Mouse (Mus musculus) kidney, postnatal 25 days (tissue): ENCODE data around the gene Pakap.
A peak's percentile ranks its signal among the peaks of the same experiment; 100 is the strongest.

Experiments
- DNase-seq, 2 experiments: peaks; one replicate each; pipeline ENCODE4 v3.0.0; 2021; ENCODE audit warnings: mixed read lengths in 2 of 2

Pakap gene

DNA sequence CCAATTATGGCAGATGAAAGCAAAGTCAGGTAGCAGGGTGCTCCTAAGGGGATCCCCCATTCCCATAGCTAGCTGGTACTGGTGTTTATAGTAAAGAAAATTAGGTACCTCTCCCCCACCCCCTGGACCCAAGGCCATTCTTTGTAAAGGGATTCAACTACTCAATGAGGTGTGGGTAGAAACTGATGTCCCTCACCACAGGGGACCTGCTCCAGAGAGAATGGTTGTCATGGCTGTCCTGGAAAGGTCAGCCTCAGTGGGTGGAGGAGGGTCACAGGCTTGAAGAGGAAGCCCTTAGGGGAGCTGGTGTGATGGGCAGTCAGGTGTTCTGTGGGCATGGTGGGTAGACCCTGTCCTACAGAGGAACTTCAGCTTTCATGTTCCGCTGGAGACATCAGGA, 352.5 kb downstream of the Pakap start:
- no peak for DNase-seq

DNA sequence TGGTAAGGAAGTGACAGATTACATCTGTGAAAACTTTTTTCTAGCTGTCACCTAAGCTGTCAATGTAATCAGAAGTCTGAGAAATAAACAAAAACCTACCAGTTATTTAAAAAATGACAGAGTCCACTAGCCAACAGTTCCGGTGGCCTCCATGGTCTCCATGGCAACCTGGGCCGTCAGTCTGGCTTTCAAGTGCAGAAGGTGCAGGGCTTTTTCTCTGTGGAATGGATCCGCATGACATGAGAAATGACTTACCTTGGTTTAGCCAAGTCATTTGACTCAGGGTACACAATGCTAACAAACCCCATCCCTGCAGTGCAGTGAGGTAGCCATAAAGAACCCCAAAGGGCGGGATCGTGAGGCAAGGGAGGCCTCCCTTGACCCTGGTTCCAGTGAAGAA, 354.2 kb downstream of the Pakap start:
- DNase-seq = no peak

DNA sequence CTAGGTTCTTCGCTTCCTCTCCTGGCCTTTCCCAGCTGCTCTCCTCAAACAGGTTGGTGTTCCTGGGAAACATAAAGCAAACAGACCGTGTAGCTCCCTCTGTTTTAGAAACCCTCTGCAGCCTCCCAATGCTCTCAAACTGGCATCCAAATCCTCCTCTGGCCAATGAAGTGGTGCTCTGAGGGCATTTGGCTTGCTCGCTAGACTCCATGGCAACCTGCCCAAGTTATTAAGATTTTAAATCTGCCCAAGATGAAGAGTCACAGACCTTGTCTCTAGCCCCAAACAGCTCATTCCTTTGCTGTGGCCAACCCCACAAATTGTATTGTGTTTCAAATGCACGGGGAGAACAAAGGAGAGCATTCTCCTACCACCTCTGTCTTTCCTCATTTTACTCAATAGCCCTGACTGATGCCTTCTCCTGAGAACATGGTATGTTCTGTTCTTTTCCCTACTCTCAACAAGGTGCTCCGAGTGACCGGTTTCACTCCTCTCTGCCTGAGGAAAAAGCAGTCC, 356.6 kb downstream of the Pakap start:
- DNase-seq = no peak

DNA sequence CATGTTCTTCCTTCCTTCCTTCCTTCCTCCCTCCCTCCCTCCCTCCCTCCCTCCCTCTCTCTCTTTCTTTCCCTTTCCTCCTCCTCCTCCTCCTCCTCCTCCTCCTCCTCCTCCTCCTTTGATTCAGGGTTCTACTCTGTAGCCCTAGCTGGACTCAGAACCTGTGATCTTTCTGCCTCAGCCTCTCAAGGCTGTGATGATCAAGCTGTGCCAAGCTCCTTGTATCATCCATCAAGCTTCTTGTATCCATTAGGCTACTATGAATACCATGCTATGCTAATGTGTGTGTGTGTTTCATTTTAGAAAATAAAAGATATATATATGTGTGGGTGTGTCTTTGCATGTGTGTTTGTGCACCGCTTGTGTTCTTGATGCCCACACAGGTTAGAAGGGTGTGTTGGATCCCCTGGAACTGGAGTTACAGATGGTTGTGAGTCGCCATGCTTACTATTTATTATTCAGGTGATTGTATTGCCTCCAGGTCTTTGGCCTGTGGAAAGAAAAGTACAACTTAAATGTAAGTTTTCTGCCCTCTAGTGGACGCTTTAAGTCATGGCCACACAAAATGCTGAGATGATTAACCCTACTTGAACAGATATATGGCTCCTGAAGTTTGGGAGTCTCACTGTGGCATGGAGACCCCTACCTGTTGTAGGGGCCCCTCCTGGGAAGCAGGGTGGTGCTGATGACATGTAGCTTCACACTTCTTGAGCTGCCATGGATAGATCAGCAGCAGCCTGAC, 359.7 kb downstream of the Pakap start:
- DNase-seq = peak; percentile 41

DNA sequence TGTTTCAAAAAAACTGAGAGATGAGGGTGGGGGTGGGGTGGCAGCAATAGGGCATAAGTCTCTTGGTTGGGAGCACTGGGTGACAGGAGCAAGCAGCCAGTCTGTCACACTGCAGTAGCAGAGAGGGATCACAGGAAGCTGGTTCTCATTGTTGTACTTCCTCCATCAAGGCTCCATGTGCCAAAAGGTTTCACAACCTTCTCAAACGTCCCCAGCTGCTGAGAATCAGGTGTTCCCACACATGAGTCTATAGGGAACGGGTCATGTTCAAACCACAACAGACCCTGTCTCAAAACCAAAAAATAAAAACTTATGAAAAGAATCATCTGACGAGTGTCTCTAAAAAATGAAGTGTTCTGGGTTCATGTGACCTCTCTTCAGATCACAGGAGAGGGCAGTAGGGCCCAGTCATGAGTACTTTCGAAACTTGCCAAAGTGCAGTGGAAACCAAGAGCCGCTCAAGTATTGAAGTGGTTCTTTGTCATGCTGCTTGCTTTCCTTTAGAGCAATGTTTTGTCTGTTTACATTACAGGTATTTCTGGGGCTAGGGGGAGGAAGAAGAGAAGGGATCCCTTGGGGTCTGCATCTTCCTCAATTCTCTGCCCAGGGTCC, 362.7 kb downstream of the Pakap start:
- DNase-seq = no peak

DNA sequence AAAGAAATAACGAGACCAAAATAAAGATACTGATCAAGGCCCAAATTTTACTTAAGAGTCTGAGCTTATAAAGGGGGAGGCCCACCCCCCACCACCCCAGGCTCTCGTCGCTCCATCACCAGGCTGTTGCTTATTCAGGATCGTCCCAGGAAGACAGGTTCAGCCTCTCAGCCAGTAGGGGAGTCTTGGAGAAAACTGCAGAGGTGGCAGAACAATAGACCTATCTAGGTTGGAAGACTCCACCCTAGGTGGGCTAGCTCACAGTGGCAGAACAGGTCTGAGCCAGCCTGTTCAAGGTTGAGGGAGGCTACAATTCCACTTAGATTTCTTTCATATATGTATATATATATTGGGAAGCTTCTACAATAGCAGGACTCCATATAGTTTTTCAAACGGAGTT, 366.2 kb downstream of the Pakap start:
- no peak for DNase-seq

DNA sequence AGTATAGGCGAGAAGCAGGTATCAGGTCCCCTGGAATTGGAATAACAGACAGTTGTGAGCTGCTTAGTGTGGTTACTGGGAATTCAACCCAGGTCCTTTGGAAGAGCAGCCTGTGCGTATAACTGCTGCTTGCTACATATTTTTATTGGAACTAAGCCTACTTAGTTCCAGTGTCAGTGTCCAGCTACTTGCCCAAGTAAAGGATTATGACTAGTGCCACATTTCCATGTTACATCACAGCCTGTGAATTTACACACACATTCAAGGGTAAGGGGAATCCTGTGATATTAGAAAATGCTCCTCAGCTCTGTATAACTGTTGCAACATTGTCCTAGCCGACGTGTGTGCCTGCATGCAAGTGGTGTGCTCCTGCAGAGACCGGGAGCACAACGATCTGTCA, 369.3 kb downstream of the Pakap start:
- no peak for DNase-seq

DNA sequence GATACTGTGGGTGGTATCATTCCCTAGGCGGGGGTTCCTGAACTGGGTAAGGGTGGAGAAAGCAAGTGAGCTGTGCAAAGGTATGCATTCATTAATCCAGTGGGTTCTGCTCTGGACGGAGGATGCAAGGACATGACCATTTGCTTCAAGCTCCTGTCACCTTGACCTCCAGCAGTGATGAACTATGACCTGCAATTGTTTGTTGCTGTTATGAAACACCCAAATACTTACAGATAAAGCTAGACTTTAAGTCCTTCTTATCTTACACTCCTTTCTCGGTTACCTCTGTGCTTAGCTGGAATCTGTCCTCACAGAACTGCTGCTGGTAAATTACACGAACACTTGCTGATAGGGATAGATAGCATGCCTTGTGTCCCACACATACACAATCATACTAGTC, 372.7 kb downstream of the Pakap start:
- DNase-seq = no peak

DNA sequence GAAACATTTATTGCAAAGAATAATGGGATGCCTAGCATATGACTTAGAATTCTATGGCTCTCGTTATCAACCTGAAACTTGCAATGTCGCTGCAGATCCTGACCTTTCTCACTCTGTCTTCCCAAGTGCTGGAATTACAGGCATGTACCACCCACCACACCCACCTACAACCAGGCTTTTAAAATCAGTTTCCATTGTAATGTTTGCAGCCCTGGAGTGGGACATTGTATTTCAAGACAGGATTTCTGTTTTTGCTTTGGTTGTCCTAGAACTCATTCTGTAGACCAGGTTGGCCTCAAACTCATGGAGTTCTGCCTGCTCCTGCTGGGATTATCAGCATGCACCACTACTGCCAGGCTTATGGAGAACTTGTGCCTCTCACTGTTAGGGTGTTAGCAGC, 374.9 kb downstream of the Pakap start:
- DNase-seq = no peak
